Mouse (Mus musculus) lung, embryonic 16.5 days (tissue): ENCODE measurements around the gene Zg16. TPM values are rescaled to one million over a fixed set of nuclear protein-coding genes. Genes with fewer than 3 reads are reported as not detected.
"Not testable (repeated sequence)": the region's sequence is repeated elsewhere in the genome, so short reads cannot be mapped to it uniquely, and the experiment has no call there.

Experiments
- ATAC-seq: fragments of 200-750 bp; cut with Nextera tagmentation; 2 replicates; pipeline ENCODE4 v1.8.0; 2017; ENCODE audit warnings: low read depth, mild to moderate bottlenecking, moderate library complexity
- H3K27ac ChIP-seq: fragments of 300-500 bp; sonication (generic); 2 replicates; pipeline ENCODE4 v1.5.1; 2014; ENCODE audit warnings: mild to moderate bottlenecking, control low read depth, low read length
- H3K27me3 ChIP-seq: fragments of 300-500 bp; sonication (generic); 2 replicates; pipeline ENCODE4 v1.6.1; 2014; ENCODE audit warnings: low read depth, low read length, mixed read lengths; ENCODE audit not compliant: control insufficient read depth, insufficient read depth
- H3K36me3 ChIP-seq: fragments of 300-500 bp; sonication (generic); 2 replicates; pipeline ENCODE4 v1.6.1; 2014; ENCODE audit warnings: low read length; ENCODE audit not compliant: control insufficient read depth, insufficient read depth
- H3K4me1 ChIP-seq: fragments of 300-500 bp; sonication (generic); replicated peaks from 2 replicates; pipeline ENCODE4 v1.6.1; 2014; ENCODE audit warnings: low read length, mixed read lengths; ENCODE audit not compliant: control insufficient read depth, insufficient read depth
- H3K4me2 ChIP-seq: fragments of 300-500 bp; sonication (generic); 2 replicates; pipeline ENCODE4 v1.6.1; 2014; ENCODE audit warnings: low read depth, low read length, control low read depth
- H3K4me3 ChIP-seq: fragments of 300-500 bp; sonication (generic); 2 replicates; pipeline ENCODE4 v1.5.1; 2014; ENCODE audit warnings: mild to moderate bottlenecking, low read length, control low read depth
- H3K9ac ChIP-seq: fragments of 300-500 bp; sonication (generic); 2 replicates; pipeline ENCODE4 v1.6.1; 2014; ENCODE audit warnings: low read length, control low read depth
- H3K9me3 ChIP-seq: fragments of 300-500 bp; sonication (generic); 2 replicates; pipeline ENCODE4 v1.6.1; 2016; ENCODE audit warnings: low read length; ENCODE audit not compliant: control insufficient read depth
- WGBS: fragments of 180-500 bp; shearing (Covaris S2); extraction: QIAGEN DNeasy Blood & Tissue Kit; methylation state at CpG from one replicate; pipeline ENCODE4 v1.1.7; 2014; 5-methylcytosine and 5-hydroxymethylcytosine counted together
- polyA plus RNA-seq: library from polyadenylated mRNA; unstranded; fragments of >200 nt; fragmentation: Nextera tagmentation; extraction: Ambion mirVana; gene quantifications from 2 replicates; pipeline ENCODE4 v1.2.1, GENCODE M21; 2015

The Zg16 gene
- polyA plus RNA-seq, 1 experiment from 2014 or later, result not detected

GRCm38 (mm10) chr7:127093914-127094313, 6.8 kb upstream of the Zg16 start:
- Histone ChIP-seq H3K9ac (no peak overlapping the region), H3K4me1 (no peaks in the 10 kb centered on the region; the same call in 1 of the 2 replicates), H3K9me3 (no peaks in the 10 kb centered on the region), H3K4me3 (no peak overlapping the region), H3K4me2 (no peak overlapping the region), H3K27me3 (no peaks in the 10 kb centered on the region), H3K27ac (no peak overlapping the region), H3K36me3 (no peaks in the 10 kb centered on the region)
- 44% methylated on average over 3 of the region's 3 CpGs for WGBS
- ATAC-seq, result no peak

DNA sequence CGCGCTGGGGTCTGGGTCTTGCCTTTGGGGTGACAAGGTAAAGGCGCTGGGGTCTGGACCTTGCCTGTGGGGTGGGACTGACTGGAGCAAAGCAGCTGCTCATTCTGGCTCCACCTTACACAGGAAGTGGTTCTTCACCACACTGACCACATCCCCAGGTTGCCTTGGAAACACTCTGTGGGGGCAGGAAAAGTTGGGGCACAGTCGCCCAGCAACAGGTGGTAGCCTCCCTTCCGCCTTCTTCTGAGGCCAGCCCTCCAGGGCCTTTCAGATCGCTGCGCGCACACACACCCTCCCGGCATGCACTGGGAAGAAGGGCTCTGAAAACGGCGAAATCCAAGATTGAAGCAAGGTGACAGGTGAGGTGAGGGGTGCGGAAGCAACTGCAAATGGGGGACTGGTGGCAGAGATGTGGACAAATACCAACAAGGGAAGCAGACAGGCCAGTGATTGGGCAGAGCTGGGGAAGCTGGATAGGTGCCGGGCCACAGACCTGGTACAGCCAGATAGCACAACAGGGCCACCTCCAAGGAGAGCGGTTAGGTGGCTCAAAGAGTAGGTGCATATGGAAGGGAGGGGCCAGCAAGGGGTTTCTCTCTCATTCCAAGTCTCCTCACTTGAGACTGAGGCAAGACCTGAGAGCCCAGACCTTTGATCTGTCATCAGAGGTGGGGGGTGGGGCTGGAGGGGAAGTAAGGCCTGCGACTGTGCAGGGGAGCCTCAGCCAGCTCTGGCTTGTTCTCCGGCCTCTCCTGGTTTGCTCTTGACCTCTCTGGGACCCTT, 4.2 kb upstream of the Zg16 start, which contains the start of gene AI467606:
Gene AI467606, plus strand, starts transcription at position 246 of the 783 bp plus-strand sequence.
- Histone ChIP-seq H3K4me1 (no peaks in the 10 kb centered on the region; the same call in 1 of the 2 replicates), H3K9me3 (no peaks in the 10 kb centered on the region), H3K4me3 (peak within 1 kb of the TSS; percentile 36), H3K36me3 (no peaks in the 10 kb centered on the region), H3K4me2 (peak within 1 kb of the TSS; percentile 48), H3K9ac (peak within 1 kb of the TSS; percentile 52), H3K27me3 (no peaks in the 10 kb centered on the region), H3K27ac (peak within 1 kb of the TSS; percentile 58)
- WGBS, result 48% methylated on average over 16 of the region's 16 CpGs
- ATAC-seq, result peak; percentile 85

GRCm38 (mm10) chr7:127090154-127091113, 3.3 kb upstream of the Zg16 start:
- no peak for ATAC-seq
- WGBS, result 79% methylated on average over 20 of the region's 20 CpGs
- H3K4me2 ChIP-seq, result 0 out of 2 replicates have a peak overlapping the region, but pooled peaks have one; percentile 48
- no peaks in the 10 kb centered on the region for H3K36me3 ChIP-seq
- H3K4me1 ChIP-seq, result no peaks in the 10 kb centered on the region; the same call in 1 of the 2 replicates
- no peak overlapping the region for H3K4me3 ChIP-seq
- H3K9ac ChIP-seq, result no peak overlapping the region
- H3K27ac ChIP-seq, result peak overlapping the region; percentile 2; the same call in 1 of the 2 replicates
- no peaks in the 10 kb centered on the region for H3K27me3 ChIP-seq
- H3K9me3 ChIP-seq, result no peaks in the 10 kb centered on the region

DNA sequence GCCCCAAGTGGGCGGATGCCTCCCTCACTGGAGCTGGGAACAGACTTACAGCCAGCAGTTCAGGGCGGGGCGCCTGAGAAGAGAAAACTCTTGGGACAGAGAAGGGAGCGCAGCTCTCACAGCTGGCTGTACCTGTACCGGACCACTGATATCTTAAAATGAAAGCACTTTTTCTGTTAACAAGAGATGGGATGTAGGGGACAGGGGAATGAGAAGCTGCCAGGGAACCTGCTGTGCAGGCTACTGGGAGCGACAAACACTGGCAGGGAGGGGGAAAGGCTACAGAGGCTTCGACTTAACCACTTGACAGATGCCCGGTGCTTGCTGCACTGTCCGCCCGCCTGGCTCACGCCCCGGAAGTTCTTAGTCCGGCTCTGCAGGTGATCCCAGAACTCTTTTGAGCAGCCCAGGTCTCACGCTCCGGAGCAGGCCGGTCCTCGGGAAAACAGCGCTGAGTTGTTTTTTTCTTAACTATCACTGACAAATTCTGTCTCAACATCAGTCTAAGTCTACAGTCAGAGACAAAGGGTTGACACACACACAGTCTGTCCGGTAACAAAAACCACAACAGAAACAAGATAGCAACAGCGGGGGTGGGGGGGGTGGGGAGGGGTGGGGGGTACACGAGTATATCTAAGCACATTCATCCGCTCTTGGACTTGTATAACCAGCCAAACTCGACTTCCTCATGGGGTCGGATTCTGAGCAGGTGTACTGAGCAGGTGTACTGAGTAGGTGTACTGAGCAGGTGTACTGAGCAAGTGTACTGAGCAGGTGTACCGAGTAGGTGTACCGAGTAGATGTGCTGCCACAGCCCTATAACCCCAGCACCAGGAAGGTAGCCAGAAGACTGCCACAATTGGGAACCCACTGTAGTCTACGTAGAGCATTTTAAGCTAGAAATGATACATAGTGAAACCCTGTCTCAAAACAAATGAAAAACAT, 2.0 kb upstream of the Zg16 start:
- ATAC-seq, result peak; percentile 51; the same call in 1 of the 2 replicates
- Histone ChIP-seq H3K9ac (peak overlapping the region; percentile 51), H3K9me3 (no peaks in the 10 kb centered on the region), H3K4me1 (no peaks in the 10 kb centered on the region; the same call in 1 of the 2 replicates), H3K4me3 (peak overlapping the region; percentile 23), H3K36me3 (no peaks in the 10 kb centered on the region), H3K27me3 (no peaks in the 10 kb centered on the region), H3K27ac (peak overlapping the region; percentile 1), H3K4me2 (peak overlapping the region; percentile 49)
- WGBS, result 15% methylated on average over 27 of the region's 27 CpGs

DNA sequence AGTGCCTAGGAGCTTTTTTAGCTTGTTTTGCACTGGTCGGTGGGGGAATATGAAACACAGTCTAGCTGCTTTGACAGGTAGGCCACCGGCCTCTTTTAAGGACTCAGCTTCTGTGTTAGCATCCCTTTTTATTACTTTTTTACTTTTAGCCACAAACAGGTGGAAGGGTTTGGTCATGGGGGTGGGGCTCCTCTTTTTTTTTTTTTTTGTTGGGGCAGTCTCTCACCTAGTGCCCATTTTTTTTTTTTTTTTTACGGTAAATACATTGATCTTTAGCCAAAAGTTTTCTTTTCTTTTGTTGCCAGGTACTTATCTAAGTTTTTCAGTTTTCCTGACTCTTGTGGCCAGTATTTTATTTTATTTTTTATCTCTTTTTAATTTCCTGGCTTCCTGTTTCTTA, 955 bp upstream of the Zg16 start:
- Histone ChIP-seq H3K27me3 (no peaks in the 10 kb centered on the region), H3K4me3 (no peak overlapping the region), H3K9me3 (no peaks in the 10 kb centered on the region), H3K4me1 (no peaks in the 10 kb centered on the region; the same call in 1 of the 2 replicates), H3K9ac (no peak overlapping the region), H3K36me3 (no peaks in the 10 kb centered on the region), H3K4me2 (no peak overlapping the region), H3K27ac (no peak overlapping the region)
- WGBS, result 72% methylated on average over 3 of the region's 3 CpGs
- no peak for ATAC-seq

DNA sequence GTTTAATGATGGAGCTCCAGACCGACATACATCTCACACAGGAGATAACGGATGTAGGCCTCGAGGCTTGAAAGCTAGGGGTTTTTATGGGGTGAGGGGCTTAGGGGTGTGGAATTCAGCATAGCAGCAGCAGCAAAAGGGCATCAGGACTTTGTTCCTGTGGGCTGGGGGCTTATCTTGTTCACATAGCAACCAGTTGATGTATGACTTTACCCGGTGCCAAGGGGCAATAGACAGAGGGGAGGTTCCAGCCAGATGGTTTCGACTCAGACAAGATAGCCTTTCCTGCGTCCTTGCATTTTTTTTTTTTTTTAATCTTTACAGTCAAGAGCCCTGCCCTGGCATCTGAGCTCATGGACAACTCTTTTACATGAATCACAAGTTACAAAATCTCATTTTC, 1.4 kb downstream of the Zg16 start:
- ATAC-seq, H3K9me3 ChIP-seq, H3K27me3 ChIP-seq, H3K4me1 ChIP-seq, H3K9ac ChIP-seq, H3K4me3 ChIP-seq, H3K27ac ChIP-seq, H3K4me2 ChIP-seq, H3K36me3 ChIP-seq: not testable (repeated sequence)
- 25% methylated on average over 6 of the region's 6 CpGs for WGBS

DNA sequence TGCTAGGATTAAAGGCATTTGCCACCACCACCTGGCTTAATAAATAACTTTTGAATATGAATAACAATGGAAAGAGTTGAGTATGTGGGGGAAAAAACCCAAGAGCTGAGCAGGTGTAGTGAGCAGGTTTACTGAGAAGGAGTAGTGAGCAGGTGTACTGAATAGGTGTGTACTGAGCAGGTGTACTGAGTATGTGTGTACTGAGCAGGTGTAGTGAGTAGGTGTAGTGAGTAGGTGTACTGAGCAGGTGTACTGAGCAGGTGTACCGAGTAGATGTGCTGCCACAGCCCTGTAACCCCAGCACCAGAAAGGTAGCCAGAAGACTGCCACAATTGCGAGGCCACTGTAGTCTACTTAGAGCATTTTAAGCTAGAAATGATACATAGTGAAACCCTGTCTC, 2.3 kb downstream of the Zg16 start:
- 65% methylated on average over 2 of the region's 2 CpGs for WGBS
- Histone ChIP-seq H3K36me3 (no peaks in the 10 kb centered on the region), H3K9me3 (no peaks in the 10 kb centered on the region), H3K27ac (no peak overlapping the region), H3K27me3 (no peaks in the 10 kb centered on the region), H3K4me1 (no peaks in the 10 kb centered on the region; the same call in 1 of the 2 replicates), H3K4me3 (no peak overlapping the region), H3K9ac (no peak overlapping the region), H3K4me2 (no peak overlapping the region)
- ATAC-seq, result no peak

DNA sequence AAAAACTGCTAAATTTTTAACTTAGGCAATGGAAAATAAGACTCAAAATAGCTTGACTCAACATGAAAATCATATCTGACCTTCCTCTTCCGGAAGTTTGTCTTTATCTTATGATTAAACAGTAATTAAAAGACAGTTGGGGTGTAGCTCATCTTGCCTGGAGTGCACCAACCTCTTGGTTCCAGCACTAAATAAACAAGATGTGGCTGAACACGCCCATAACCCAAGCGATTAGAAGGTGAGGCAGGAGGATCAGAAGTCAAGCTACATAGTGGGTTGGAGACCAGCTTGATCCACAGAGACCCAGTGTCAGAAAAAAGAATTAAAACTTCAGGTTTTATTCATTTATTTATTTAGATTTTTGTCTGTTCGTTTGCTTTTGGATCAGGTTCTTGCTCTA, 3.4 kb downstream of the Zg16 start:
- no peaks in the 10 kb centered on the region for H3K9me3 ChIP-seq
- no peaks in the 10 kb centered on the region for H3K4me1 ChIP-seq
- H3K4me3 ChIP-seq, result no peak overlapping the region
- H3K4me2 ChIP-seq, result no peak overlapping the region
- no peak for ATAC-seq
- 68% methylated on average over 4 of the region's 4 CpGs for WGBS
- no peak overlapping the region for H3K9ac ChIP-seq
- no peaks in the 10 kb centered on the region for H3K36me3 ChIP-seq
- no peak overlapping the region for H3K27ac ChIP-seq
- H3K27me3 ChIP-seq, result no peaks in the 10 kb centered on the region
